Mouse (Mus musculus) ovary, postnatal 36 days (tissue): ENCODE data around the gene Rgs12.

ENCODE experiments used
- DNase-seq: peaks from one replicate; pipeline ENCODE4 v3.0.0; 2022; ENCODE audit warnings: low spot score, mixed read lengths

Gene Rgs12

DNA sequence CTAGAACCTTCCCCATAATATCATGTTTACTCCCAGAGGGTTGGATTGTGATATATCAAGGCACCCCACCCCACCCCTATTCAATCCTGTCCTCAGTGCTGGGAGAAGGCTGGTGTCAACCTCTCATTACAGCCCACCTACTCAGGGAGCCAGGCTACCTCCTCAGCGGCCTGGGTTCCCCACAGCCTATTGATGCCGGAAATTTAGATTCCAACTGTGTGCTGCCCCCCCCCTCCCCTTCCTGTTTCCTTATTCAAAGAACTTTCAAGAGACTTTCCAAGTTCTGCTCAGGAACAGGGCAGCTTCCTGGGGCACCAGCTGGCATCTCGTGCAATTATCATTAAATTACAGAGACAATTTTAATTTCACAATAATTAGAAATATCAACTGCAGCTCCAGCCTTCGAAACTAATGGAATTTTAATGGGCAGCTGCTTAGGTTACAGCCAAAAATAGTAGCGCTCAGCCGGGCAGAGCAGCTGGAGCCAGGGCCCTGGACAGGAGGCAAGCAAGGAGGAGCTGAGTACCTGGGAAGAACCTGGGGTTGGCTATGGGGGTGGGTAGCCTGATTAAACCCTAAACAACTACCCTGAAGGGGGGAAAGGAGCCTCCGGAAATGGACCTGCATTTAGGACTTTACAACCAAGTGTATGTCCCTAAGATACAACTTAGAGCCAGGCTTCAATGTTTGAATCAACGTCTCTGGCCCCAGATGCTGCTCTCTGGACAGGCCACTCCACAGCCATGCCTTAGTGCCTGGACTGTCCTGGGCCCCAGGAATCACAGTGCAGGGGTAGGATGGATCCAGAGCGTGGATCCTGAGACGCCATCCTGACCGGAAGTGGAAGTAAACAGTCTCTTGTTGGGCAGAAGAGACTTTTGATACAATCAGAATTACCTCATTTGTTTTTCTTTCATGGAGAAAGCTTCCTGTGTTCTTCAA is 17.5 kb upstream of the Rgs12 start:
- DNase-seq: no peak

DNA sequence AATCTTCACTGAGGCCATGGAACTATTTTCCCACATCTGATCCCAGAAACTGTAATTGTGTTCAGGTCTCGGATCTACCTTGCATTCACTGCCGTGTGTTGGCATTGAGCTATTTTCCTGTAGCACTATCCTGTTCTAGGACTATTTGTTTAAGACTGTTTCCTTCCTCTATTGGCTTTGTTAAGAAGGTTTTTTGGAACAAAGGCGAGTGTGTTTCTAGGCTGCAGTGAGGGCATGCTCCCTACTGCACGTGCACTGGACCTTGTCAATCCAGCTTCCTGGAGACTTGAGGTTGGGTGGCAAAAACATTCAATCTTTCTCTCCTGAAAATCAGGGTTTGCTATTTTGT is 16.8 kb upstream of the Rgs12 start:
- DNase-seq: no peak

DNA sequence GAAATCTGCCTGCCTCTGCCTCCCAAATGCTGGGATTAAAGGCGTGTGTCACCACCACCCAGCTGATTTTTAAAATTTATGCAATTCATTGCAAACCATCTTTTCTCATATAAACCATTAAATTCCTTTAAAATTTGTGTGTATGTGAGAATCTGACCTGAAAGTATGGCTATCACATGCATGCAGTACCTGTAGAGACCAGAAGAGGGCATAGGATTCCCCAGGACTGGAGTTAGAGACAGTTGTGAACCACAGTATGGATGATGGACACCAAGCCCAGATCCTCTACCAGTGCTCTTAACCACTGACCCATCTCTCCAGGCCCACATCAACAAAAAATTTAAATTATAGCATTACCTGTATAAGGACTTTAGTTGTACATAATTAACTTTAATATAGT is 15.8 kb upstream of the Rgs12 start:
- no peak for DNase-seq

DNA sequence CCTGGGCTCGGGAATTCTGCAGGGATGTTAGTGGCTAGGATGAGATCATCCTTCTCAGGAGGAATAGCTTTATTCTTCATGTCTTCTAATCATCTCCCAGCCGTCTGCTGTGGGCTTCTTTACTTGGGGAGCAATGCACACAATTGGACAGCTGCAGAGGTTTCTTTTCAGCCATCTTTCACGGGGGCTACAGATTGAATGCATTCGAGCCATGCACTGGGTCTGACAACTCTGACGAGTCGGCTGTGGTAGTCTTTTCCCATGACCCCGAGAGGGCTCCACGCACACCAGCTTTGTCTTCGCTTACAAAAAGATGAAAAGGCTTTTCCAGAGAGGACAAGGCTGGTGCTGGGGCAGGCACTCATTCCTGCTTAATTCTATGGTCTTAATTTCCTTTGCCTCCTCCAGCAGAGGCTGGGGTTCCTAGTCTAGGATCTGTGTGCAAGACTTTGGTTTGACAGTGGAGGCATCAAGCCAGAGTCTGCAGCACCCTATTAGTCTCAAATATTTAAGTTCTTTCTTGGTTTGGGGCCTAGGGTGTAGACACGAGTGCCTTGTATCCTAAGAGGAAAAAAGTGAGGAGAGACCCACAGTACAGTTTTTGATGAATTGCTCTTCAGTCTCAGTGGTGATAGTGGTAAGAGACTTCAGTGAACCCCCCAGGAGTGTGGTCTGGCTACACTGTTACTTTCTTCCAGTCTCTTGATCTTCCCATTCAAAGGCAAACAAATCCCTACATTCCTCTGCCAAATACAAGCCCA is 7.4 kb upstream of the Rgs12 start:
- no peak for DNase-seq

DNA sequence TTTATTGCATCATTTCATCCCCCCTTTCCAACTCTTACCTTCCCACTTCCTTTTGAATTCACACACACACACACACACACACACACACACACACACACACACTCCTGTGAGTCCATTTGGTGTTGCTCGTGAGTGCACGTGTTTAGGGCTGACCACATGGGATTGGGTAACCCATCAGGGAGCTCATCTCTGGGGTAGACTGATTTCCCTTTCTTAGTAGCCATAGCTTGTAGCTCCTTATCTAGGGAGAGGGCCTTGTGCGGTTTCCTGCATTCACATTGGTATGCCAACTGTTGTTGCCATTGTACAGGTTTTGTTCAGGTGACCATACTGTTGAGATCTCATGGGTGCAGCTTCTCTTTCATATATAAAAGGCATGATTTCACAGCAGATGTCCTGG is 5.8 kb upstream of the Rgs12 start:
- no peak for DNase-seq

DNA sequence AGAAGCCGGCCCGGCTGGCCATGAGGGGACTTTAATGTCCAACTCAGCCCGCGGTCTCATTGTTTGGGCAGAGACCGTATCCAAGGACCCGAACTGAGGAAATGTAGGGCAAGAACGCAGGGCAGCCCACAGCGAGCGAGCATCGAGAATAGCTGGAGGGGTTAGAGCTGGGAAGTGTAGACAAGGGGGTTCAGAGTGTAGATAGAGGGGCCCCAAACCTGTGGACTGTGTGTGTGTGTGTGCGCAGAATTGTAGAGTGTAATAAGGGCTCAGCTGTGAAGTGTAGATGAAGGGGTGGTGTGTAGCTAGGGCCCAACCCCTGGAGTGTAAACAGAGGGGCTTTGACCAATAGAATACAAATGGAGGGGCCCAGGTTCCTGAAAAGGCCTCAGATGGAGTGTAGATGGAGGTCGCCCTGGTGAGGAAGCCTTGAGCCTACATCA is 545 bp downstream of the Rgs12 start:
- DNase-seq: no peak

DNA sequence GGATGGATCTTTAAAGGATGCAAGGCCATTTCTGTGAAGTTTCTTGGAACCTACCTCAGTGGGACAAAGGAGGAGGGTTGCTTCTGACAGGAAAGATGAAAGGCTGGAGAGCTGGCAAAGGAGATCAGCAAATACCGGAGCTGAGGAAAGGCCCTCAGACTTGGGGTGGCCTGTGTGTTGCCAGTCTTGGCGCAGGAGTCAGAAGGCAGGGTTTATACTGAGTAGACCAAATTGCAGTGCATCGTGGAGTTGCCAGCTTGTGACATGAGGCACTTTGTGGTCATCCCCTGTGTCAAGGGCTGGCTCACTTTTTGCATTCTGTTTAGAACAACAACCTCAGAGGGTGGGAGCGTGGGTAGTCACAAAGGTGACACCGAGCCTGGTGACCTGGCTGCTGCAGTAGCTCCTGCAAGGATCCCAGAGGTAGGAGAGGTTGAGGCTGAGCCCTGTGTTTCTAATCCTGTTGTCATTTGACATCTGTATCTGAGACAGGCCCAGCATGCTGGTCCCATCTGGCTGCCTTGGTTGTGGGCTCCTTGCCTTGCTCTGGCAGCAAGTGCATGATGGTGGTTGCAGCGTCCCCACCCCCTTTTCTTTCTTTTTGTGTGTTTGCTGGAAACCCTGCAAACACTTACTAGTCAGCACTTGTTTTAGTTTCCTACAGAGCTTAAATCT is 1.4 kb downstream of the Rgs12 start:
- no peak for DNase-seq

DNA sequence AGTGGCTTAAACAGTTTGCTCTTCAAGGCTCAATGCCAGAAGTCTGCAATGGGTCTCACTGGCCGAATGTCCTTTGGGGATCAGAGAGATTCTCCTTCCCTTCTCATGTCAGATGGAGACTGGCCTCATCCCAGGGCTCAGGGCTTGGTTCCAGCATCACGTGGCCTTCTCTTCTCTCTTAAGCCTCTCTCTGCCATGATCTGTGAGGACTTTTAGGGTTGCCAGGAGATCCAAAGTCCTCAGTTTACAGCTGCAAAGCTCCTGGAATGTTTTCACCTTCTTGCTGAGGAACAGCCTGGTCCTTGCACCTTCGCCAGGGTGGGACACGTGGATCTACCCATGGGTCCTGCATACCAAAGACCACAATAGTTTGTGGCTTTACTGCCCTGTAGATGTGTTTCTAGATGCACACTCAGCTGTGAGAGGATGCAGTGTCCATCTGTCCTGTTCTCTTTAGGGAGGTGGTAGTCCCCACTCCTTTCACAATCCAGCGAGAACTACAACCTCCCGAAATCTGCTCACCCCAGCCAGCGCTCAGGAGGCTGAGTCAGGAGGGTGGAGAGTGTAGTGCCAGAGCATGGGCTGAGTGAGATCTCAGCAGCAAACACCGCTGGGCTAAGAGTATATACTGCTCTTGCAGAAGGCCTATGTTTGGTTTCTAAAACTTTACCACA is 2.1 kb downstream of the Rgs12 start:
- DNase-seq: no peak

DNA sequence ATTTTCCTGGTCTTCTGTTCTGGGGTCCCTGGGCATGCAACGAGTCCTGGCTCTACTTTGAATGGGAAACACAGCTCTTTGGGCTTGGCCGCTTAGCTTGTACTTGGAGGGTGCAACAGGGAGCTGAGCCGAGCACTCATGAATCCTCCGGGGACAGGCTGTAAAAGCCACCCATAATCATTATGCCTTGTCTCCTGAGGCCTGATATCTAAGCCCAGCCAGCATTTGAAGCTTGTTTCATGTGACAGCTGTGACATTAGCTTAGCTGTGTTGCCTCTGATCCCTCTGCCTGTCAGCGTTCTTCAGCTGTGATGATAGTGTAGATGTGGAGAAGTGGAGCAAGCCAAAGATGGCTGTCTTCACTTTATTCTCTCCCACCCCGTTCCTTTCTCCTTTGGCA is 5.3 kb downstream of the Rgs12 start:
- no peak for DNase-seq

DNA sequence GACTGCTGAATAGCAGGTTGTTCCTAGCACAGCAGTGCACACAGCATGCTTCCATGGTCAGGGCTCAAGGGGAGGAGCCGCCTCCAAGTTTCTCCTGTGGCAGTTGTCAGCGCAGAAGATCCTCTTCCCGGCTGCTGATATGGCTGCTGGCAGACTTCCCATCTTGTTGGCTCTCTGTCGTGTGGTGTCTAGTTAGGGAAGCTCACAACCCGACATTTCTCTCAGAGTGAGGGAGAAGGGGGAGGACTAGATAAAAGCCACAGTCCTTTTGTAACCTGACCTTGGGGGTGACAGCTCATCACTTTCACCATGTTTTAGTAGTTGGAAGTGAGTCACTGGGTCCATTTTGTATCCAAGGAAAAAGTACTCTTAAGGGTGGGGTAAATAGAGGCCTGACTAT is 6.4 kb downstream of the Rgs12 start:
- DNase-seq: peak; percentile 33

DNA sequence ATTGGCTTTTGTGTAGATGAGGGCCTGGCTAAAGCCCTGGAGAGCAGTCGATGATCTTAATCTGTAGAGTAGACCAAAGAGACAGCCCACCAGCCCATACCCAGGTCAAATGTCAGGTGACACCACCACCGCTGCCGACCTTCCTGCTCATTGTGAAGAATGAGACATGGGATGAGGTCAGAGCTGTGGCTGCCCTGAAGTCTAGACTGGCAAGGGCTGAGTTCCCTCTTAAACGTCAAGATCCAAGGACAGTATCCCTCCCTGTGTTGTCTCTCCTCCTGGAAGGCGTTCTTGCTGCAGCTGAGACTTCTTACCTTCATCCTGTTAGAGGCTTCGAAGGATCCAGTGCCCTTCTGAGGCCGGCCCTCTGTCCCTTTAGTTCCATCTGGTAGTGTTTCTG is 6.9 kb downstream of the Rgs12 start:
- no peak for DNase-seq

DNA sequence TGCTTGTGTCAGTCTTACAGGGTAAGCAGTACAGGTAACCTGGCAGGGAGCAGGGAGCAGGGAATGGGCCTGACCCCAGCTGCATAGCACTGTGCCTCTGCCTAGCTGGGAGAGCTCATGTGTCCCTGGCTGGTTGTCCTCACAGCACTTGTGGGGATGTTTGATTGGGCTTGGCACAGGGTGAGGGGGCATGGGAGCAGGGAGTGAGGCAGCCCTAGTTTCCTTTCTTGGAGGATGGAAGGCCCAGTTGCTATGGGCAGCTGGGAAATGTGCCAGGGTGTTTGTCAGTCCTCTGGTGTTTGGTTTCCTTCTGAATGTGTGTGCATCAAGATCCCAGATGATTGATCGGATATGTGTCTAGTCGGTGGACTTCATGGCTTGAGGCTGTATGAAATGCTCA is 7.8 kb downstream of the Rgs12 start:
- DNase-seq: no peak

DNA sequence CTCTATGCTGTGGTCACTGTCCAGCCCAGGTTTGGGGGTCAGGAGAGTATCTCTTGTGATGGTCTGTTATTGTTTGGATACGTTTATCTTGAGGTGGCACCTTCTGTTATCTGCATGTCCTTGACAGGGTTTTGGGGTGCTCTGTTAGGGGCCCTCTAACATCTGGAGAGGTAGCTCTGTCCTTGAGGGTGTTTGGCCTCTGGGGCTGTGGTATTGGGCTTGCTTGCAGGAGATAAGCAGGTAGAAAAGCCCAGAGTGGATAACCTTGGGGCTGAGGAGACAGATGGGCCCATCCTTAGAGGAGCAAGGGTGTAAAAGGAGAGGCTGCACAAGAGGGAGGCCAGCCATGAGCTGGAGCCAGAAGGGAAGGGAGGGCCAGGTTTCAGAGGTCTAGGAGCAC is 10.8 kb downstream of the Rgs12 start:
- no peak for DNase-seq

DNA sequence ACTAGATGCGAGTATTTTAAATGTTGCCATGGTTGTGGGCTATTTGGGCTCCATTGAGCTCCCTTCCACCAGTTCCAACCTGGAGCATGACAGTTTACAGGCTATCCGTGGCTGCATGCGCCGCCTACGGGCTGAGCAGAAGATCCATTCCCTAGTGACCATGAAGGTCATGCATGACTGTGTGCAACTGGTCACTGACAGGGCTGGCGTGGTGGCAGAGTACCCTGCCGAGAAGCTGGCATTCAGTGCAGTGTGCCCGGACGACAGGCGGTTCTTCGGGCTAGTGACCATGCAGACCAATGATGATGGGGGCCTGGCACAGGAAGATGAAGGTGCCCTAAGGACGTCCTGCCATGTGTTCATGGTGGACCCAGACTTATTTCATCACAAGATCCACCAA is 16.3 kb downstream of the Rgs12 start:
- DNase-seq: no peak

DNA sequence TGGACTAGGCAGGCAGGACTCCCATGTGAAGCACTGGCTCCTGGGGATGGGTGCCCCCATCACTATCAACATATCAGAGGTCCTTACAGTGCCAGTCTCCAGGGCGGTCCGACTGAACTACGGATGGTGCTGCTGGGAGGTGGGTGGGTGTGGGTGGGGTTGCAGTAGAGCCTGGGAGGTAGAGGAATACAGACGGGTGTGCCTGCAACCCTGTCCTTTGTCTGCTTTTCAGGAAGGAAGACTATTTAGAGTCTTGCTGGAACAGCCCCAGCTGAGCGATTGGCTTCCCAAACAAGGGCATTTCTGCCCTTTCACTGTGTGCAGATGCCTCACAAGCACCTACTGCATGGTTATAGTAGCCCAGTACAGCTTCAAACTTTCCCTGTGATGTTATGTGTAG is 19.1 kb downstream of the Rgs12 start:
- no peak for DNase-seq

DNA sequence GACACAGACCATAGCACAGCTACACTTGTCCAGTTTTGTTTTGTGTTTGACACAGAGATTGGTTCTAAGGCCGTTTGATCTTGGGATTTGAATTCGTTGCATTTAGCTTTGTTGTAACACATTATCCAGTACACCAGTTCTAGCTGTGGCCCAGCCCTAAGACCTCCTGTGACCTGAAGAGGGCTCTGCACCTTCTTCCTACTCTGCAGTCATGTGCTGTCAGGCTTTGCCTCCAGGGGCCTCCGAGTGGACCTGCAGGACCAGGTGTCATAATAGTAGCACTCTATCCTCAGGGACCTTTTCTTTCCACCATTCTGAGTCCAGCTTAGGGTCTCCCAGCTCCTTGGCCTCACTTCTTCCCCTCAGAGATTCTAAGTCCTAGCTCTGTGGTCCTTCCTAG is 23.2 kb downstream of the Rgs12 start:
- no peak for DNase-seq

DNA sequence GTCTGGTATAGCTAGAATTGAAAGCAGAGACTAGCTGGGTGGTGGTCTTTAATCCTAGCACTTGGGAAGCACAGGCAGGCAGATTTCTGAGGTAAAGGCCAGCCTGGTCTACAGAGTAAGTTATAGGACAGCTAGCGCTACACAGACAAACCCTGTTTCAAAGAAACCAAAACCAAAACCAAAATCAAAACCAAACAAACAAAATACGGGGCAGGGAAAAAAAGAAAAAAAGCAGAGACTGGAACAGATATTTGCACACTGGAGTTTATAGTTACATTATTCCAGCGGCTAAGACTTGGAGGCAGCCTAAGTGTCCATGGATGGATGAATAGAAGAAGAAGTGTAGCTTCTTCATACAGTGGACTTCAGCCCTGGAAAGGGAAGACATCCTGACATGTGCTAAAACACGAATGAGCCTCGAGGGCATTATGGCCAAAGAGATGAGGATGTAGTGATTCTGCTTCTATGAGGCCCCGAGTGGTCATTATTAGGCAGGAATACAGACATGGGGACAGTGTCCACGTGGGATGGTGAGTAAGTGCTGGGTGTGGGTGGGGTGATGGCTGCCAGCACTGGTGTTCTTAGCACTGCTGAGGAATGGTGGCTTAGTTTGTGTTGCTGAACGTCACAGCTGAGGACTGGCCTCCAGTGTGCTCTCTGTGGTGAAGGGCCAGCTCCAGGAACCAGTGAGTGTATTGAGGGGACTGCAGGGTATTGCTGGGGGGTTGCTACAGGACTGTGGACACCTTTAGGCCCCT is 24.5 kb downstream of the Rgs12 start:
- no peak for DNase-seq

DNA sequence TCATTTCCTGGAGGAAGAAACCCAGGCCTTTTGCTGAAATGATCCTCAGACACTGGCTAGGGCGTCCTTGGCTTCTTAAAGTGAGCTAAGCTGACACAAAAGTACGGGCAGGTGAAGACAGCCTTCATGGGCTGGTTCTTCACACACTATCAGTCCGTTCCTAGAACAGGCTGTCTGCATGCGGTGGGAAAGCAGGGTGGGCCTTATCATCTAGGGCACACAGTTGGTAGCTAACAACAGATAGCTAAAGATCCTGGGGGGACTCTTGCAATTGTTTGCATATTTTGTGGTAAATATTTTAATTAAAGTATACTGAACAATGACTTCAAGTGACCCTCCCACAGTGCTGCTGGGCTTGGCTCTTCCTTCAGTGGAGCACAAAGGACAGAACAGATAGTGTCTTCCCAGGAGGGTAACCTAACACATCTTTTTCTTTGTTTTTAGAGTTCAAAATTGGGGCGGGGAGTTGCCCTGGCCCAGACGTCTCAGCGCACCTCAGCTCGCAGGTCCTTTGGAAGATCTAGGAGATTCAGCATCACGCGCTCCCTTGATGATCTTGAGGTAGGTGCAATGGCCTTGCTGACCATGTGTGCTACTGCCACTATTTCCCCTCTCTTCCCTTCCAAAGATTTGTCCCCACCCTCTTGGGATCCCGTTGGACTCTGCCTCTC is 25.7 kb downstream of the Rgs12 start:
- no peak for DNase-seq

DNA sequence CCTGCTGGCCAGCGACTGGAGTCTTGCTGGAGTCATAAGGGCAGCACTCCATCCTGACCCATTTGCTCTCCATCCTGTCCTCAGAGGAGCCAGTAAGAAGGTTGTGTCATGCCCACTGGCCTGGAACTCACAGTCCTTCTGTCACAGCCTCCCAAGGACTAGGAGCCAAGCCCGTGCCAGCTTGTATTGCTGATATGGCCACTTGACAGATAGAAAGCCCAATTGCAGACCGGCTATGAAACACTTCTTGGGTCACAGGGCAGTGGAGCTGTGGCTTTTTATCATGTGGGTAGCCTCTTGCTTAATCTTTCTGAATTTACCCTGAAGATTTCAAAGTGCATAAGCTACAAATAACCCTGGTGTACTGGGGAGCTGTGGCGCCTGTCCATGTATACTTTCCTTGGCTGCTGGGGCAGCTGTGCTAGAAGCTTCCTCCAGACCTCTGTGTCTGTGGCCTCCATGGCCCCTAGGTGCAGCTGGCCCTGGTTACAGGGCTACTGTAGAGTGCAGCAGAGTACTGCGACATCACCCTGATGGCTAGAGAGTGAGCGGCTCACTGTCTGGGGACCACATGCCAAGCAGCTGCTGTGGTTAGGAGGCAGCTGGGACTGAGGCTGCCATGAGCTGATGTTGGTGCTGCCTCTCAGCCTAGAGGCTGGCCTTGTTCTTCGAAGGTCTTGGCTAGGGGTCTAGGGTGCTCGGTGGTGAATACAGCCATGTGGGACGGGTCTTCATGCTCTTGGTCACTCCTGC is 27.5 kb downstream of the Rgs12 start:
- peak; percentile 36 for DNase-seq

DNA sequence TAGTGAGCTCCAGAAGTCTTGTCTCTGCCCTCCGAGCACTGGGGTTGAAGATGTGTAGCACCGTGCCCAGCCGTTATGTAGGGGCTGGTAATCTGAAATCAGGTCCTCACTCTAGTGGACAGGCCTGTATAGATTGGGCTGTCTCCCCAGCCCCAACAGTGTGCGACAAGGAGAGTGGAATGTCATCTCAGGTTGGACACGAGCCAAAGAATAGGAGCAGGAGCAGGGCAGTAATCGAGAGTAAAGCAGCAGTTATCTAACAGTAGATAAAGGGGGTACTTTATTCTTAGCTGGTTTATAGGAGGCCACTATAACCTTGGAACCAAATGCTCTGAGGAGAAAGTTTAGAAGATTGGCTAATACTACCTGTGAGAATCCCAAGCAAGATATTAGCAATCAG is 30.9 kb downstream of the Rgs12 start:
- DNase-seq: no peak
